Mouse (Mus musculus): ENCODE data around the gene Plek. TPM values are rescaled to one million over a fixed set of nuclear protein-coding genes. Genes with fewer than 3 reads are reported as not detected.

Gene Plek
- total and polyA plus RNA-seq, 3 experiments = 166 to 354 (median 223) TPM

DNA sequence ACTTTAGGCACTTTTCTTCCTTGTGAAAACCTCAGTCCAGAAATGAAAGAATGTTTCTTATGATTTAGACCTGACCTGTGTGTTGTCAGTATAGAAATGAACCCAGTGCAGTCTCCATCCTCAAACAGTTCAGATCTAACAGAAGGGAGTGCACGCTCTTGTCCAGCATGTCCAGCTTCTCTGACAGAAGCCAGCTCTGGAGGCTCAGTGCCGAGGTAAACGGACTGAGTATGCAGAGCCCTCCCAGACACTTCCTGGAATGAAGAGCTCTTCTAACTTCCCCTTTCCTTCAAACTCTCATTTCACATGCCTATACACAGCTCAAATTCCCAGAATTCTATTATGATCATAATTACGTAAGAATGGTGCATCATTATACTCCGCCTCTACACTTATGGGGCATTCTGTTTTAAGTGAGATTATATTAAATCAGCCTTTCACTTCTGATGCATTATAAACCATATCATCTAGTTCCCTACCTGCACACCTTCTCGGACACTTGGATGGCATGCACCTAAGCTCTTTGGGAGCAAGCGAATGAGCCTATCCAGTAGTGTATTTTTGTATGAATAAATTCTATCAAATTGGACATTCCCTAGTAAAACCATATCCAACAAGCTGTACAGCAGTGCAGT lies 49.3 kb downstream of the Plek start (continued):
- TF ChIP-seq TCF12 (IDR thresholded peaks at IDR 0.05; ENCODE audit: low read depth, low read length) (no peak), CHD1 (IDR thresholded peaks at IDR 0.05; ENCODE audit: low read depth, low read length) (peak; percentile 32; the same call in 1 of the 2 replicates), MEF2A (IDR thresholded peaks at IDR 0.05; ENCODE audit: borderline replicate concordance, low read depth, low read length) (peak; percentile 48; the same call in 1 of the 2 replicates), MAZ (IDR thresholded peaks at IDR 0.05; ENCODE audit: low read depth, low read length) (0 out of 2 replicates have a peak, but pooled peaks have one; percentile 44), MAFK (IDR thresholded peaks at IDR 0.05; ENCODE audit: insufficient replicate concordance, low read length) (peak; percentile 19; the same call in 1 of the 2 replicates), IRF4 (IDR thresholded peaks at IDR 0.05; ENCODE audit: low read depth, low read length) (no peak), GABPA (IDR thresholded peaks at IDR 0.05; ENCODE audit: insufficient replicate concordance, low read depth, low read length) (no peak), CHD2 (IDR thresholded peaks at IDR 0.05; ENCODE audit: low read length) (0 out of 2 replicates have a peak, but pooled peaks have one; percentile 47), ZMIZ1 (IDR thresholded peaks at IDR 0.05; ENCODE audit: low read depth, low read length) (no peak), BHLHE40 (IDR thresholded peaks at IDR 0.05; ENCODE audit: low read depth, low read length) (0 out of 2 replicates have a peak, but pooled peaks have one; percentile 22), KAT2A (IDR thresholded peaks at IDR 0.05; ENCODE audit: insufficient replicate concordance, low read length) (no peak), TBP (conservative IDR thresholded peaks at IDR 0.05; ENCODE audit: low read depth, low read length) (0 out of 2 replicates have a peak, but pooled peaks have one; percentile 16), RCOR1 (conservative IDR thresholded peaks at IDR 0.05; ENCODE audit: low read depth, low read length) (0 out of 2 replicates have a peak, but pooled peaks have one; percentile 35), MXI1 (IDR thresholded peaks at IDR 0.05; ENCODE audit: low read depth, low read length) (peak; percentile 63)

GRCm38 (mm10) chr11:17000353-17001334 lies 51.5 kb downstream of the Plek start:
- DNase-seq (ENCODE audit: extremely low read depth) = no peak
- Histone ChIP-seq H3K9me3 (replicated peaks; ENCODE audit: low read length) (no peaks in the 10 kb centered on the region), H3K27ac (ENCODE audit: insufficient read depth, low read depth) (peak overlapping the region; percentile 86), H3K79me2 (replicated peaks; ENCODE audit: control insufficient read depth, extremely low read depth, insufficient read depth, poor library complexity, severe bottlenecking) (peaks cover 85% of the 10 kb centered on the region), H3K4me3 (replicated peaks in 1 of 3; ENCODE audit: low read depth in 2 of 3, low read length in 2 of 3, poor library complexity in 1 of 3) (peak overlapping the region in 2 of 3 experiments; percentile 16 to 28), H3K4me1 (ENCODE audit: control insufficient read depth in 1 of 2, insufficient read depth in 2 of 2) (peaks cover 20 to 93% of the 10 kb centered on the region in 2 experiments), H3K4me2 (ENCODE audit: insufficient read depth, low read depth, poor library complexity, severe bottlenecking) (peak overlapping the region; percentile 84), H3K36me3 (replicated peaks in 1 of 2; ENCODE audit: control insufficient read depth in 1 of 2, insufficient read depth in 1 of 2, low read length in 1 of 2) (peaks cover 24 to 49% of the 10 kb centered on the region in 2 experiments), H3K27me3 (replicated peaks) (no peaks in the 10 kb centered on the region), H3K9ac (ENCODE audit: insufficient read depth, low read depth) (peak overlapping the region; percentile 100)
- dilution Hi-C loops (cut with MboI; ENCODE audit: extremely low pct_ligation_motif_present, extremely low pct_unique_long_range_greater_than_20kb, low sequenced_read_pairs) (no loop called here), in situ Hi-C loops (cut with MboI; ENCODE audit: low pct_ligation_motif_present, low pct_unique_long_range_greater_than_20kb, low sequenced_read_pairs) (loop anchor here (5.0 kb wide), 1 partner anchor 33 kb away; no protein-coding TSS in a partner anchor)
- TF ChIP-seq ELF1 (IDR thresholded peaks at IDR 0.05; ENCODE audit: low read depth, low read length) = no peak
- no peak for TF ChIP-seq ZKSCAN1 (IDR thresholded peaks at IDR 0.05; ENCODE audit: borderline replicate concordance, low read depth, low read length)
- peak; percentile 9; the same call in 1 of the 2 replicates for TF ChIP-seq MXI1 (IDR thresholded peaks at IDR 0.05; ENCODE audit: low read depth, low read length)
- TF ChIP-seq CTCF (conservative IDR thresholded peaks at IDR 0.05 in 1 of 2, IDR thresholded peaks at IDR 0.05 in 1 of 2; ENCODE audit: low read depth in 2 of 2, low read length in 2 of 2) = no peak
- peak; percentile 33; the same call in 1 of the 2 replicates for TF ChIP-seq POLR2AphosphoS2 (IDR thresholded peaks at IDR 0.05; ENCODE audit: low read depth, low read length)
- no peak for TF ChIP-seq SMC3 (IDR thresholded peaks at IDR 0.05; ENCODE audit: low read depth, low read length)
- peak; percentile 56 for TF ChIP-seq BHLHE40 (IDR thresholded peaks at IDR 0.05; ENCODE audit: low read depth, low read length)
- no peak for TF ChIP-seq KAT2A (IDR thresholded peaks at IDR 0.05; ENCODE audit: insufficient replicate concordance, low read length)
- TF ChIP-seq RAD21 (IDR thresholded peaks at IDR 0.05; ENCODE audit: low read depth, low read length) = no peak
- TF ChIP-seq ZNF384 (IDR thresholded peaks at IDR 0.05; ENCODE audit: low read depth, low read length) = no peak
- TF ChIP-seq JUND (conservative IDR thresholded peaks at IDR 0.05; ENCODE audit: low read depth, low read length) = peak; percentile 77
- TF ChIP-seq MAFK (IDR thresholded peaks at IDR 0.05; ENCODE audit: insufficient replicate concordance, low read length) = peak; percentile 90
- TF ChIP-seq UBTF (IDR thresholded peaks at IDR 0.05; ENCODE audit: low read depth, low read length) = no peak
- TF ChIP-seq GABPA (IDR thresholded peaks at IDR 0.05; ENCODE audit: insufficient replicate concordance, low read depth, low read length) = no peak
- TF ChIP-seq USF2 (conservative IDR thresholded peaks at IDR 0.05; ENCODE audit: low read depth, low read length) = no peak; the same call in 1 of the 2 replicates
- TF ChIP-seq MYC (IDR thresholded peaks at IDR 0.05; ENCODE audit: low read depth, low read length) = 0 out of 2 replicates have a peak, but pooled peaks have one; percentile 65
- TF ChIP-seq PAX5 (IDR thresholded peaks at IDR 0.05; ENCODE audit: low read length) = no peak
- no peak for TF ChIP-seq E2F4 (IDR thresholded peaks at IDR 0.05; ENCODE audit: insufficient replicate concordance, low read depth, low read length)
- TF ChIP-seq POLR2A (IDR thresholded peaks at IDR 0.05; ENCODE audit: low read depth, low read length) = peak; percentile 31; the same call in 1 of the 2 replicates
- 0 out of 2 replicates have a peak, but pooled peaks have one; percentile 17 for TF ChIP-seq HCFC1 (IDR thresholded peaks at IDR 0.05; ENCODE audit: low read depth, low read length)
- peak; percentile 84 for TF ChIP-seq EP300 (IDR thresholded peaks at IDR 0.05; ENCODE audit: low read length)
- no peak; the same call in 1 of the 2 replicates for TF ChIP-seq MAX (IDR thresholded peaks at IDR 0.05; ENCODE audit: low read length)
- TF ChIP-seq NELFE (IDR thresholded peaks at IDR 0.05; ENCODE audit: low read depth, low read length) = no peak
- 0 out of 2 replicates have a peak, but pooled peaks have one; percentile 25 for TF ChIP-seq MAZ (IDR thresholded peaks at IDR 0.05; ENCODE audit: low read depth, low read length)

Data from CH12.LX (cell line).